Mouse (Mus musculus) MEL (cell line): ENCODE measurements around the gene Bcl6.

Experiments
- BHLHE40 ChIP-seq: IDR thresholded peaks from 2 replicates; pipeline ENCODE4 v1.6.1; 2012; ENCODE audit warnings: low read depth, mild to moderate bottlenecking, inconsistent platforms, low read length, improper control_type of control experiment, borderline replicate concordance
- CTCF ChIP-seq, 3 experiments: IDR thresholded peaks in 2 of 3; conservative IDR thresholded peaks in 1 of 3; 2 replicates each; pipeline ENCODE4 v1.5.1; 2011 to 2012; ENCODE audit warnings: low read length in 3 of 3, low read depth in 2 of 3, mild to moderate bottlenecking in 2 of 3, improper control_type of control experiment in 1 of 3, inconsistent platforms in 1 of 3, mixed read lengths in 1 of 3, moderate library complexity in 1 of 3; ENCODE audit not compliant: control insufficient read depth in 1 of 3, insufficient read depth in 1 of 3, poor library complexity in 1 of 3, severe bottlenecking in 1 of 3
- E2F4 ChIP-seq: IDR thresholded peaks from 2 replicates; pipeline ENCODE4 v1.6.1; 2011; ENCODE audit warnings: low read depth, low read length, improper control_type of control experiment, borderline replicate concordance
- ELF1 ChIP-seq: IDR thresholded peaks from 2 replicates; pipeline ENCODE4 v1.6.1; 2014; ENCODE audit warnings: low read depth, mild to moderate bottlenecking, inconsistent platforms, low read length, improper control_type of control experiment, moderate library complexity
- EP300 ChIP-seq, 2 experiments: IDR thresholded peaks; 2 replicates each; pipeline ENCODE4 v1.6.1; 2011; ENCODE audit warnings: improper control_type of control experiment in 2 of 2, low read length in 2 of 2, low read depth in 1 of 2, mild to moderate bottlenecking in 1 of 2
- ETS1 ChIP-seq: IDR thresholded peaks from 2 replicates; pipeline ENCODE4 v1.6.1; 2012; ENCODE audit warnings: low read depth, mild to moderate bottlenecking, inconsistent platforms, low read length, improper control_type of control experiment, moderate library complexity
- GATA1 ChIP-seq: IDR thresholded peaks from 2 replicates; pipeline ENCODE4 v1.6.1; 2011; ENCODE audit warnings: low read depth, low read length, improper control_type of control experiment
- POLR2A ChIP-seq, 2 experiments: IDR thresholded peaks; 2 replicates each; pipeline ENCODE4 v1.6.1; 2011 to 2012; ENCODE audit warnings: low read length in 2 of 2, mild to moderate bottlenecking in 2 of 2, control low read depth in 1 of 2, improper control_type of control experiment in 1 of 2, low read depth in 1 of 2, moderate library complexity in 1 of 2; ENCODE audit not compliant: control insufficient read depth in 1 of 2, insufficient read depth in 1 of 2, poor library complexity in 1 of 2
- POLR2AphosphoS5 ChIP-seq: IDR thresholded peaks from 2 replicates; pipeline ENCODE4 v1.6.1; 2012; ENCODE audit warnings: low read depth, borderline replicate concordance, mild to moderate bottlenecking, inconsistent platforms, low read length, moderate library complexity, mixed read lengths
- RAD21 ChIP-seq: IDR thresholded peaks from 2 replicates; pipeline ENCODE4 v1.6.1; 2011; ENCODE audit warnings: mild to moderate bottlenecking, low read depth, low read length, improper control_type of control experiment
- RCOR1 ChIP-seq: IDR thresholded peaks from 2 replicates; pipeline ENCODE4 v1.6.1; 2012; ENCODE audit warnings: low read depth, mild to moderate bottlenecking, inconsistent platforms, low read length, improper control_type of control experiment
- TCF12 ChIP-seq: IDR thresholded peaks from 2 replicates; pipeline ENCODE4 v1.6.1; 2014; ENCODE audit warnings: low read depth, mild to moderate bottlenecking, inconsistent platforms, low read length, improper control_type of control experiment, moderate library complexity
- UBTF ChIP-seq: IDR thresholded peaks from 2 replicates; pipeline ENCODE4 v1.6.1; 2012; ENCODE audit warnings: low read depth, mild to moderate bottlenecking, inconsistent platforms, low read length, improper control_type of control experiment, moderate library complexity, borderline replicate concordance; ENCODE audit not compliant: insufficient read depth

DNA sequence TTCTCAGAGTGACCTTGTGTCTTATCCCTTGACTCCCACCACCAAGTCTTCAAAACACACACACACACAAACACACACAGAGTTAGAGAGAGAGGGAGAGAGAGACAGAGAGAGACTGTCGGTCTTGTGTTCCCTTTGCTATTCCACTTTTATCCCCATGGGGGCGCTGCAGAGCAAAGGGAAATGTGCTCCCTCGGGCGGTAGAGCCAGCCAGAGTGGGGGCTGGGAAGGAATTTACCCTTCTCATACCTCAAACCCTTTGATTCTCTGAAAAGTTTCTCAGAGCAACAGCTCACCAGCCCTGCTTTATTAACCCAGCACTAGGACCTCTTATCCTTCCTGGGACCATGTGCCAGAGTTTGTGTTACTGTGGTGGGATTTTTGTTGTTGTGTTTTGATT is 2.5 kb upstream of the Bcl6 start:
- peak in 1 of 3 experiments; percentile 17; a peak in 1 of 6 replicates for TF ChIP-seq CTCF (IDR thresholded peaks at IDR 0.05 in 2 of 3, conservative IDR thresholded peaks at IDR 0.05 in 1 of 3; ENCODE audit: control insufficient read depth in 1 of 3, insufficient read depth in 1 of 3, low read depth in 2 of 3, low read length in 3 of 3, poor library complexity in 1 of 3, severe bottlenecking in 1 of 3)
- no peak for TF ChIP-seq ETS1
- no peak for TF ChIP-seq POLR2AphosphoS5
- TF ChIP-seq UBTF: no peak
- TF ChIP-seq RCOR1: no peak
- no peak for TF ChIP-seq EP300 (IDR thresholded peaks at IDR 0.05; ENCODE audit: low read depth in 1 of 2, low read length in 2 of 2)
- no peak for TF ChIP-seq ELF1
- TF ChIP-seq TCF12: no peak
- no peak for TF ChIP-seq POLR2A (IDR thresholded peaks at IDR 0.05; ENCODE audit: control insufficient read depth in 1 of 2, insufficient read depth in 1 of 2, low read depth in 1 of 2, low read length in 2 of 2, poor library complexity in 1 of 2)
- TF ChIP-seq GATA1: no peak
- TF ChIP-seq E2F4: no peak
- no peak for TF ChIP-seq BHLHE40
- no peak for TF ChIP-seq RAD21
